Mouse (Mus musculus): ENCODE results near the gene 4930544G11Rik. TPM values are rescaled to one million over a fixed set of nuclear protein-coding genes. Genes with fewer than 3 reads are reported as not detected.
A peak's percentile ranks its signal among the peaks of the same experiment; 100 is the strongest.

4930544G11Rik gene
- not detected in 2 replicates for polyA plus RNA-seq (2015; fragmentation: Nextera tagmentation; extraction: Ambion mirVana)

GRCm38 (mm10) chr6:65952309-65952708 is at the start of gene 4930544G11Rik:
4930544G11Rik (plus strand) TSS chr6:65952609.
- Histone ChIP-seq H3K4me3 (no peak within 1 kb of the TSS), H3K27me3 (no peaks in the 10 kb centered on the region), H3K4me2 (replicated peaks) (no peak within 1 kb of the TSS), H3K27ac (no peak within 1 kb of the TSS), H3K36me3 (no peaks in the 10 kb centered on the region), H3K9me3 (no peaks in the 10 kb centered on the region), H3K9ac (no peak within 1 kb of the TSS), H3K4me1 (no peaks in the 10 kb centered on the region)
- ATAC-seq (ENCODE audit: low FRiP score, low read depth), result no peak
- WGBS, result 95% methylated on average over 10 of the region's 10 CpGs

GRCm38 (mm10) chr6:65906657-65907182 is 45.7 kb upstream of the 4930544G11Rik start:
- ATAC-seq (ENCODE audit: low FRiP score, low read depth), result no peak
- no peak overlapping the region for H3K9ac ChIP-seq
- no peak overlapping the region for H3K4me2 ChIP-seq (replicated peaks)
- WGBS, result 90% methylated on average over 2 of the region's 2 CpGs
- no peaks in the 10 kb centered on the region for H3K9me3 ChIP-seq
- no peak overlapping the region for H3K4me3 ChIP-seq
- no peak overlapping the region for H3K27ac ChIP-seq
- H3K4me1 ChIP-seq, result no peaks in the 10 kb centered on the region; the same call in 1 of the 2 replicates
- H3K27me3 ChIP-seq, result no peaks in the 10 kb centered on the region
- peaks cover 52% of the 10 kb centered on the region for H3K36me3 ChIP-seq

- no peak overlapping the region for H3K4me3 ChIP-seq
- H3K9ac ChIP-seq, result no peak overlapping the region
- WGBS, result 84% methylated on average over 5 of the region's 5 CpGs
- no peaks in the 10 kb centered on the region for H3K27me3 ChIP-seq
- H3K9me3 ChIP-seq, result no peaks in the 10 kb centered on the region
- no peaks in the 10 kb centered on the region; the same call in none of the 2 replicates for H3K4me1 ChIP-seq
- no peak for ATAC-seq (ENCODE audit: low FRiP score, low read depth)
- H3K27ac ChIP-seq, result no peak overlapping the region
- H3K4me2 ChIP-seq (replicated peaks), result no peak overlapping the region
- H3K36me3 ChIP-seq, result peaks cover 12% of the 10 kb centered on the region; the same call in 1 of the 2 replicates
These were observed 37.0 kb upstream of the 4930544G11Rik start for GRCm38 (mm10) chr6:65915421-65915820.

DNA sequence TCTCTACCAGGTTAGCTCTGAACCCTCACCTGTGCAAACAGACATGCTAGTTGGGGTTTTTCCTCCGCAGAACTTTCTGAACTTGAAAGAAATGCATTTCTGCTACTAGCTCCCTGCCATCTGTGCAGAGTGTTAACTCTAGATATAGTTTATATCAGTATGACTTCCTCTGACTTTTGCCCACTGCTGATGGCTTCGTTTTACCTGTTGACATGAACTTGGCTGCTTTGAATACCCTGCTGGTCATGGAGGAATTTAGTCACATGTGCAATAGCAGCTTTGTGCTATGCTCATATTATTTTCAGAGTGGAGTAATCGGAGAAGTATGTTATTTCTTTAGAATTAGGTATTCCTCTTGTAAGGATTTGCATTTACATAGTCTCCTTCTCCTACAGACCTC is 30.7 kb upstream of the 4930544G11Rik start:
- Histone ChIP-seq H3K4me3 (no peak overlapping the region), H3K9me3 (no peaks in the 10 kb centered on the region), H3K4me1 (peaks cover 16% of the 10 kb centered on the region), H3K27me3 (no peaks in the 10 kb centered on the region), H3K36me3 (0 out of 2 replicates have a peak, but pooled peaks cover 2% of the 10 kb centered on the region), H3K9ac (no peak overlapping the region), H3K27ac (no peak overlapping the region), H3K4me2 (replicated peaks) (no peak overlapping the region)
- no peak for ATAC-seq (ENCODE audit: low FRiP score, low read depth)
- 75% methylated on average over 3 of the region's 3 CpGs for WGBS

GRCm38 (mm10) chr6:65923501-65924084 is 28.8 kb upstream of the 4930544G11Rik start:
- ATAC-seq (ENCODE audit: low FRiP score, low read depth), result peak; percentile 85
- Histone ChIP-seq H3K4me3 (no peak overlapping the region), H3K4me1 (peaks cover 16% of the 10 kb centered on the region), H3K27ac (peak overlapping the region; percentile 63; the same call in 1 of the 2 replicates), H3K36me3 (peaks cover 6% of the 10 kb centered on the region; the same call in 1 of the 2 replicates), H3K27me3 (no peaks in the 10 kb centered on the region), H3K4me2 (replicated peaks) (no peak overlapping the region), H3K9me3 (no peaks in the 10 kb centered on the region), H3K9ac (no peak overlapping the region)
- WGBS, result 19% methylated on average over 4 of the region's 4 CpGs

DNA sequence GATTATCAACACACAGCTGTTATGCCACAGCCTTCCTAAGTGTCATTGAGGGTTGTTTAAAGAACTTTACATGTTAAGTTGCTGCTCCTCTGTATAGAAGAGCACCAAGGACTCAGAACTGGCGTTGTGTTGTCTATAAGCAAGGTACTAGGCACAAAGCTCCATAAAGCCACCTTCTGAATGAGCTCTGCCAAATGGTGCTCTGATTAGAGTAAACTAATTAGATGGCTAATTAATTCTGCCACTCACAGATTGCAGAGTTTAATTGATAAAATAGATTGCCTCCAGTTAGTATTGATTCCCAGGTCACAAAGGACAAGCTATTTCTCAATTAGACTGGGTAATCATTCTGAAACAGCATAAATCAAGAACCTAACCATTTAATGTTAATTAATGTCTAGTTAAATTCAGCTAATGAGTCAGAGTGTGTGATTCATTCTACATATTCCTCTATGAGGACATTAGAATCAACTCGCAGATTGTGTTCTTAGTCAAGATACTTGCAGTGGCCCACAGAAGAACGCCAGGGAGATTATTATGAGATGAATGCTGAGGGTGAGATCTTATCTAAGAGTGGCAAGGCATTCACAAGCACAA is 26.6 kb upstream of the 4930544G11Rik start:
- no peak overlapping the region for H3K4me3 ChIP-seq
- no peak overlapping the region for H3K4me2 ChIP-seq (replicated peaks)
- no peaks in the 10 kb centered on the region for H3K27me3 ChIP-seq
- no peak overlapping the region for H3K27ac ChIP-seq
- H3K4me1 ChIP-seq, result peaks cover 16% of the 10 kb centered on the region
- no peaks in the 10 kb centered on the region for H3K9me3 ChIP-seq
- H3K9ac ChIP-seq, result no peak overlapping the region
- 81% methylated on average over 3 of the region's 3 CpGs for WGBS
- H3K36me3 ChIP-seq, result peaks cover 17% of the 10 kb centered on the region
- no peak for ATAC-seq (ENCODE audit: low FRiP score, low read depth)

- ATAC-seq (ENCODE audit: low FRiP score, low read depth), result no peak
- peaks cover 7% of the 10 kb centered on the region; the same call in 1 of the 2 replicates for H3K4me1 ChIP-seq
- no peak overlapping the region for H3K4me3 ChIP-seq
- WGBS, result 93% methylated on average over 1 of the region's 1 CpGs
- peaks cover 26% of the 10 kb centered on the region for H3K36me3 ChIP-seq
- H3K9me3 ChIP-seq, result no peaks in the 10 kb centered on the region
- no peaks in the 10 kb centered on the region for H3K27me3 ChIP-seq
- no peak overlapping the region for H3K9ac ChIP-seq
- no peak overlapping the region for H3K4me2 ChIP-seq (replicated peaks)
- no peak overlapping the region for H3K27ac ChIP-seq
These were observed 21.9 kb upstream of the 4930544G11Rik start for GRCm38 (mm10) chr6:65930523-65930922.

DNA sequence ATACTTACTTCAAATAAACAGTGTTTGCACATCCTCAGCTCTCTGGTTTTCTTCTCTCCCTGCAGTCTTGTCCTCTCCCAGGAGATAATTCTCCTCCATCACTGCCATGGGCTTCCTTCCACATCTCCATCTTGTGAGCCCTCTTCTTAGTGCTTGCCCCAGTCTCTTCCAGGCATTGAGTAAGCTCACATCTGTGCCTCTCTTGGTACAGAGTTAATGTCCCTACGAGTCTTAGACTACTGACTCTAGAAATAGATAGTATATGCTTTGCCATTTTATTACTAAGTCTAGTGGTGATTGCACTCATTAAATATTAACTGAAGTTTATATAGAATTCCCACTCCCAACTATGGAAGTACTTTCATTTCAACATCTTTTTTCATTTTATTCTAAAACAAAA is 19.6 kb upstream of the 4930544G11Rik start:
- no peaks in the 10 kb centered on the region for H3K27me3 ChIP-seq
- H3K4me3 ChIP-seq, result no peak overlapping the region
- H3K4me2 ChIP-seq (replicated peaks), result no peak overlapping the region
- no peak for ATAC-seq (ENCODE audit: low FRiP score, low read depth)
- H3K4me1 ChIP-seq, result peaks cover 11% of the 10 kb centered on the region; the same call in 1 of the 2 replicates
- WGBS, result 68% methylated on average over 1 of the region's 1 CpGs
- H3K36me3 ChIP-seq, result peaks cover 29% of the 10 kb centered on the region
- H3K9me3 ChIP-seq, result no peaks in the 10 kb centered on the region
- H3K27ac ChIP-seq, result no peak overlapping the region
- H3K9ac ChIP-seq, result no peak overlapping the region

GRCm38 (mm10) chr6:65933177-65933576 is 19.2 kb upstream of the 4930544G11Rik start:
- H3K4me3 ChIP-seq, result no peak overlapping the region
- peaks cover 29% of the 10 kb centered on the region for H3K36me3 ChIP-seq
- H3K9me3 ChIP-seq, result no peaks in the 10 kb centered on the region
- H3K4me2 ChIP-seq (replicated peaks), result no peak overlapping the region
- H3K4me1 ChIP-seq, result peaks cover 11% of the 10 kb centered on the region; the same call in 1 of the 2 replicates
- WGBS, result 45% methylated on average over 4 of the region's 4 CpGs
- no peak for ATAC-seq (ENCODE audit: low FRiP score, low read depth)
- H3K27ac ChIP-seq, result no peak overlapping the region
- H3K27me3 ChIP-seq, result no peaks in the 10 kb centered on the region
- no peak overlapping the region for H3K9ac ChIP-seq

DNA sequence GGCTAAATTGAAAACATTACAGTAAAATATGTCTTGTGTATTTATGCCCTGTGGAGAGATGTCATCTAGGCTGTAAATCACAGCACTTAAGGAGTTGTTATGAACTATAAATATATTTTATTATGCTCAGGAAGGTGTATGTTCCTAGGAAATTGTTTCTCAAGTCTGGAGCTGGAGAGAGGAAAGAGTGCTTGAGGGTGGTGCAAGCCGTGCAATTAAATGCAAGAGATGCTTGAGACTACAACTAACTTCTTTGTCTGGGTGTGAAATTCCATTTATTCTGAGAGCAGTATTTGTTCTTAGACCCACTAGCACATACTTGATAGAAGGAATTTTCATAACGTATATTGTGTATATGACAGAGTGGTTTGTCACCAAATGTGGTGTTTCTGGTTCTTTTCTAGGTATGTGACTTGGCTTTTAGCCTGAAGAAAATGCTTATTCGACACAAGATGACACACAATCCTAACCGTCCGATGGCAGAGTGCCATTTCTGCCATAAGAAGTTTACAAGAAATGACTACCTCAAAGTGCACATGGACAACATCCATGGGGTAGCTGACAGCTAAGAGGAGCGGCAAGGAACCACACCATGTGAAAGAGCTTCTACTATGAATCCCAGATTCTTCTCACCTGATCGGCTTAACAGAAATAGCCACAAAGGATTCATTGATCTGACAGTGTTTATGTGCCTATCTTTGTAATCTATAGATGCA is 16.7 kb upstream of the 4930544G11Rik start:
- H3K9ac ChIP-seq, result no peak overlapping the region
- H3K27me3 ChIP-seq, result no peaks in the 10 kb centered on the region
- no peaks in the 10 kb centered on the region for H3K9me3 ChIP-seq
- no peak overlapping the region for H3K27ac ChIP-seq
- WGBS, result 58% methylated on average over 7 of the region's 7 CpGs
- no peak overlapping the region for H3K4me2 ChIP-seq (replicated peaks)
- peaks cover 11% of the 10 kb centered on the region; the same call in 1 of the 2 replicates for H3K4me1 ChIP-seq
- no peak for ATAC-seq (ENCODE audit: low FRiP score, low read depth)
- no peak overlapping the region for H3K4me3 ChIP-seq
- peaks cover 19% of the 10 kb centered on the region for H3K36me3 ChIP-seq

DNA sequence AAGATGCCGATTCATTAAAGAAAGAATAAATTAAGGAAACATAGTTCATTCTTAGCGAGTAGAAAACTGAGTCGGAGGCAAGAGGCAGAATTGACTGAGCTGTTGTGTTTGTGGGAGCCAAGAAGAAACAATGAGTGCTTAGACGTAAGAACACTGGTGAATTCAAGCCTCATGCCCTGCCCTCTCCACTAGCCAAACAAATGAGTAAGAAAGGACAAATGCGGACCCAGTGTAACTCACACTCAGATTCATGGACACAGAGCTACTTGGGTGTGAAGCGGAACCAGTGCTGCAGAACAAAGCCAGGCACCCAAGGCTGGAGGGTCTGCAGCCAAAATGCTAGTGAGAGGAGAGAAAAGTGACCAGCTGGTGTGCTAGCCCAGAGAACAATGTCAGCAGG is 1.9 kb upstream of the 4930544G11Rik start:
- 85% methylated on average over 6 of the region's 6 CpGs for WGBS
- Histone ChIP-seq H3K27ac (no peak overlapping the region), H3K9ac (no peak overlapping the region), H3K9me3 (no peaks in the 10 kb centered on the region), H3K4me2 (replicated peaks) (no peak overlapping the region), H3K27me3 (no peaks in the 10 kb centered on the region), H3K4me1 (no peaks in the 10 kb centered on the region), H3K36me3 (no peaks in the 10 kb centered on the region), H3K4me3 (no peak overlapping the region)
- ATAC-seq (ENCODE audit: low FRiP score, low read depth), result no peak

All from limb, embryonic 13.5 days (tissue).